Mouse (Mus musculus) B cell, adult 67 days (primary cell): Measurements from ENCODE around the gene Wdr13. TPM values are rescaled to one million over a fixed set of nuclear protein-coding genes. Genes with fewer than 3 reads are reported as not detected.

Source experiments
- total RNA-seq, 2 experiments: library from RNA; stranded (reverse); gene quantifications; 4 replicates each; pipeline ENCODE4 v1.2.4; 2023

The Wdr13 gene
- 10 to 100 TPM; 33.3 to 45.5 TPM for total RNA-seq

DNA sequence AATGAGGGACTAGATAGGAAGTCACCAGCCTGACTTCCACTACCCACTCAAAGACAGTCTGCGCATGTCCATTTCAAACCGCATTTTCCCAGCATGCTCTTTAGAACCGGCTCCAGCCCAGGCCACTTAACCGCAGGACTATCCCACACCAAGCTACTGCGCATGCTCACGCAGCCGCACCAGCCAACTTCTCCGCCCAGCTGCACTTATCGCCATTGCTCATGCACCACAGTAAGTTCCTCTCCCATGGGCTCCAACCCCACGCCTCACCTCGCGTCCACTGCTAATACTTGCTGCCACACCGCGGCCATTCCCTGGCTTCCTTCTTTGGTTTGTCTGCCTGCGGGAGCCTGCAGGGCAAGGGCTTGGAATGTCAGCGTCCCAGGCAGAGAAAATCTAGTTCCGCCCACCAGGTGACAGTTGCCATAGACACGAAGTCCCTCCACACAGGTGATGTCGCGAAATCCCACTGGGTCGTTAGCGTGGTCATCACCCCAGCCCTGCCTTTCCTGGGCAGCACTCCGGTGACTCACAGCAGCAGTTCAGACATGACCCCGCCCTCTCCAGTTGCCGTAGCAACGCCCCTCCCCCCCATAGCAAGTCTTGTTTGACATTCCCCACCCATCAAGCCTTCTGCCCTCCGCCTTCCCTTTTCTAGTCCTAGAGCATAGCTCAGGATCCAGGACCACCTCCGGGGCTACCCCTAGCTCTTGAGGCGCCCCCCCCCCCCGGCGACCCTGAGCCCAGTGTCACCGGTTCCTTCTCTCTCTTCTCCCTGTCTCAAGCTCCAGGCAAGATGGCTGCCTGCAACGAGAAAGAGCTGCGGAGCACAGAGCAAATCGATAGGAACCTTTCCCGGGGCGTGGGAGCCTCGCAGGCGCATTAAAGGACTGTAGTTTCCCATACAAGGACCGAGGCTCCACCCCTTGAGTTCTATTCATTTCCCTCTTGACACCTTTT is at the start of gene Wdr13:
Gene Wdr13, minus strand, starts transcription at position 876 of the 960 bp plus-strand sequence.

DNA sequence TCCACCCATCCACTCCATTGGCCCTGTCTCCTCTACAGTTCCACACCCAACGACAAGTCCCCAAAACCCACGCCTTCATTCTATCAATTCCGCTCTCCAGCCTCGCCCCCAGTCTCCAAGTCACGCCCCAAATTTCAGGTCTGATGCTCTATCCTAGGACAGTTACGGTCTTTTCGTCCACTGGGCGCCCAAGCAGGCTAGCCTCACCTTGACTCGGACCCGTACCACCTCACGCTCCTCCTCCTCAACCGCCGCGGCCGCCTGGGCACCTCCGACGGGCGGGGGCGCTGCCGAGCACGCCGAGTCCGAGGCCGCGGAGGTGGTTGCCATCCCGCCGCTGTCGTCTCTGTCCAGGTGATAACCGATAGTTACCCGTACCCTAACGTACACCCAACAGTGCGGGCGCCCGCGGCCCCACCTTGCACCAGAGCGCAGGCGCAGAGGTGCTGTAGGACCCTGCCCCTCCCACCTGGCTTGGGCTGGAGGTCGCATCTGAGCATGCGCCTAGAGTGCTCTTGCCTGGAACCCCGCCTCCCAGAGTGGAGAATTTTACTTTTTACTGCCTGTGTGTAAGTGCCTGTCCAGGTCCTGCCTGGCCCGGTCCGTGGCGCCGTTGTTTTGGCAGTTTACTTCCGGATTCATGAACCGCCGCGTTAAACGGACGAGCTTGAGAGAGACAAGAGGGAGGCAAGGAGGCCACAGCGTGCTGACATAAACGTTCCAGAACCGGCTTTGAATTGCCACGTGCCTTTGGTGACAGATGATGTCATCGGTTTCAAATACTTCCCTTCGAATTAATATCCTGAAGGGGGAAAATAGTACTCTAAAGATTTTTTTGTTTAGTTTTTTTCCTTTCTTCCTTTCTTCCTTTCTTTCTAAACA is 43.1 kb upstream of the Wdr13 start, which contains the start of gene Tbc1d25:
Gene Tbc1d25, minus strand, starts transcription at position 678 of the 882 bp plus-strand sequence.

DNA sequence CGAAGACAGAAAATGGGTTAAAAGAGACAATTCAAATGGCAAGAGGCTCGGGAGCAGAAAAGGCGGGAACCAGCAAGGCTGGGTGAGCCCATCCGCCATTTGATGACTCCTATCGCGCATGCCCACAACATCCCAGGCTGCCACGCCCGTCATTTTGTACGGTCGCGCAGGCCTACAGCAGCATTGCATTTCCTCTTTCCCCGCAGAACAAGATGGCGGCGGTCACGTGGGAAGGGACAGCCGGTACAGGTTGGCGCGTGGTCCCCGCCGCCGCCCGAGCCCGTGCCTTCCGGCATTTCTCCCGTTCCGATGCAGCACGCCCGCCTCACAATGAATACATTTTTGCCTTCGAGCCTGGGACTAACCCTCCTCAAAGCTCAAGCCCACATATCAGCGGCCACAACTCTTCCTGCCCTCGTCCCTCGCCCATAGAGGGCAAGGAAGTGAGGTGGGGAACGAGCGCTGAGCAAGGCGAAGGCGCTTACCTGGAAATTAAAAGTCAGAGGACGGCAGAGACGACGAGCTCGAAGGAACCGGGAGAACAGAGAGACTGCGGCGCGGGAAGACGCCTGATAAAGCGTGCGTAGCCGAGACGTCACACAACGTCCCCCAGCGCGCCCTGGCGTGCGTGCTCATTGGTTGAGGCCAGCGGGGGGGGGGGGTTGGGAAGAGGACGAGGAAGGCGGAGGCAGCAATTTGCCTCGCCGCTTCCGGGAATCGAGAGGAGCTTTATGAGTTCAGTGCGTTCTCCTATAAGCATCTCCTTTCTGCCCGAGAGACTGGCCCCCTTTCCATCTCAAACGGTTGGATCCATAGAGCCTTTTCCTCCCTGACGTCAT is 12.7 kb upstream of the Wdr13 start, which contains the start of gene Rbm3:
Gene Rbm3, minus strand, starts transcription at position 728 of the 839 bp plus-strand sequence.

DNA sequence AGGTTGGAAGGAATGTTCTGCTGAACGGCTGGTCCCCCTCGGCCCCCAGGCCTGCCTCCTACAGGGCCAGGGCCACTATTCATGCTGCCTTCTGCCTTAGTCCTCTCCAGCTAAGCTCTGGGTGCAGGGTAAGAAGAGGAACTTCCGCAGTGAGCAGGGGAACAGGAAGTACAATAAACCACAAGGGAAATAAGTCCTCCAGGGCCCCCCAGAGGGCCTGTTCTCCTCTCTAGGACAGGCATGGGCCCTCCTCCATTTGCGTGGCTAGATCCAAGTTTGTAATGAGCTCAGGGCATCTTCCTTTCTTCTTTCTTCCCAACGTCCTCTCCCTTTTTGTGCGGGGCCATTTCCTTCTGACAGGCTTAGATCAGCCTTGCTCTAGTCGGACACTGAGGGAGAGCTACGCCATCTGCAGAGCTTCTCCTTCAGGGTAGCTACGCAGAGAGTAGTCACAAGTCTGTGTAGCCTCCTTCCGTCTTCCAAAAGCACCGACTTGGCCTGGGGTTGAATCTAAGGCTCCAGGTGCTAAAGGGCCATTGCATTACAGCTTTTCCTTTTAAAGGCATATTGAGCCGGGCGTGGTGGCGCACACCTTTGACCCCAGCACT is 42.2 kb downstream of the Wdr13 start, which contains the start of gene Was:
Gene Was, minus strand, starts transcription at position 153 of the 608 bp plus-strand sequence.

DNA sequence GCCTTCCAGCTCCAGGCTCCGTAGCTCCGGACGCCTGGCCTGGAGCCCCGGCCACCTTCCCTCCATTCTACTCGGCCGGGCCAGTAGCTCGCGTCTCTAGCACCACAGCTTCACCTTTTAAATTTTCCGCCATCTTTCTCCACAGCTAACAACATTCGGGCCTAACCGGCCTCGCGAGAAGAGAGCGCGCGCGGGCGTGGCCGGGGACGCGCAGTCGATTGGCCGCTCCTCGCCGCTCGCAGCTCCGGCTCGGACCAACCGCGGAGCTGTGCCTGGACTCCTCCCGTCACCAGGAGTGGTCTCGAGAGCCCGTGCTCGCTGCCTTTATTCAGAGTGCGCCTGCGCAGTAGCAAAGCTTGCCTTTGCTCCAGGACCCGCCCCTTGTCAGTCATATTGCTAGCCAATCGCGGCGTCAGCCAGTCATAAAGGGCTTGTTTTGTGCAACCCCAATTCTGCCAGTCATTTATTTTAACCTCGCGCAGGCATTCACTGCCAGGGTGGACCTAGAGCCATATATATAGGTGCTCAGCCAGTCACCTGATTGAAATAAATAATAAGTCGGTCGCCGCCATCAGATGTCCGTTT is 58.2 kb downstream of the Wdr13 start, which contains the start of gene Suv39h1:
Gene Suv39h1, minus strand, starts transcription at position 331 of the 585 bp plus-strand sequence.

Other genes starting within 250 kb of the Wdr13 start
- gene Slc35a2, start 248.9 kb downstream of the Wdr13 start, total RNA-seq: 10 to 100 TPM; 30.9 to 34.8 TPM
- 100 to 1,000 TPM; 121 to 128 TPM for gene Pqbp1, start 233.6 kb downstream of the Wdr13 start, total RNA-seq
- gene Timm17b, start 233.5 kb downstream of the Wdr13 start, total RNA-seq: 10 to 100 TPM; 59.7 to 62.1 TPM
- gene Gm10491, start 225.1 kb downstream of the Wdr13 start, total RNA-seq: not detected
- not detected for gene Gm10490, start 223.3 kb downstream of the Wdr13 start, total RNA-seq
- gene Pcsk1n, start 213.1 kb downstream of the Wdr13 start, total RNA-seq: not detected
- not detected for gene Eras, start 204.3 kb downstream of the Wdr13 start, total RNA-seq
- 10 to 100 TPM; 21.5 to 23.6 TPM for gene Hdac6, start 185.0 kb downstream of the Wdr13 start, total RNA-seq
- not detected for gene Gata1, start 154.8 kb downstream of the Wdr13 start, total RNA-seq
- gene Glod5, start 114.4 kb downstream of the Wdr13 start, total RNA-seq: not detected
- 10 to 100 TPM; 29.7 to 33.9 TPM for gene Suv39h1, start 58.1 kb downstream of the Wdr13 start, total RNA-seq
- gene Was, start 42.4 kb downstream of the Wdr13 start, total RNA-seq: 100 to 1,000 TPM; 133 to 139 TPM
- 100 to 1,000 TPM; 511 to 604 TPM for gene Rbm3, start 13.0 kb upstream of the Wdr13 start, total RNA-seq
- 10 to 100 TPM; 20.6 to 27.3 TPM for gene Tbc1d25, start 43.3 kb upstream of the Wdr13 start, total RNA-seq
- 10 to 100 TPM; 33.2 to 42.0 TPM for gene Ebp, start 60.6 kb upstream of the Wdr13 start, total RNA-seq
- gene Porcn, start 73.6 kb upstream of the Wdr13 start, total RNA-seq: not detected
- 10 to 100 TPM; 17.6 to 21.2 TPM for gene Ftsj1, start 119.5 kb upstream of the Wdr13 start, total RNA-seq
- not detected for gene Slc38a5, start 138.2 kb upstream of the Wdr13 start, total RNA-seq
- not detected for gene Ssxb10, start 194.5 kb upstream of the Wdr13 start, total RNA-seq
- not detected for gene Ssxb9, start 234.1 kb upstream of the Wdr13 start, total RNA-seq